Mouse (Mus musculus) liver, postnatal 0 days (tissue): ENCODE results near the gene Eva1a.

Source experiments
- CTCF ChIP-seq: sonication (generic); IDR thresholded peaks from 2 replicates; pipeline ENCODE4 v1.5.1; 2016; ENCODE audit warnings: antibody characterized with exemption, low read depth
- EP300 ChIP-seq: IDR thresholded peaks from 2 replicates; pipeline ENCODE4 v1.6.1; 2016; ENCODE audit warnings: antibody characterized with exemption, low read depth, mild to moderate bottlenecking

- TF ChIP-seq CTCF (no peak), EP300 (no peak)
Observed at GRCm38 (mm10) chr6:82039193-82039592, 1.6 kb upstream of the Eva1a start.
